Mouse (Mus musculus) gastrocnemius, adult 2 months (tissue): ENCODE results near the gene Pdgfb. TPM values are rescaled to one million over a fixed set of nuclear protein-coding genes. Genes with fewer than 3 reads are reported as not detected.

Source experiments
- DNase-seq: peaks from one replicate; pipeline ENCODE4 v3.0.0; 2022
- H3K27ac ChIP-seq: fragments of 200-600 bp; 2 replicates; pipeline ENCODE4 v1.8.1; 2022; ENCODE audit warnings: mild to moderate bottlenecking
- H3K4me3 ChIP-seq: fragments of 200-600 bp; 2 replicates; pipeline ENCODE4 v1.8.1; 2022; ENCODE audit warnings: mild to moderate bottlenecking, moderate library complexity
- CTCF ChIP-seq: fragments of 200-600 bp; IDR thresholded peaks from 2 replicates; pipeline ENCODE4 v1.8.1; 2022; ENCODE audit warnings: antibody characterized with exemption, mild to moderate bottlenecking, moderate library complexity
- intact Hi-C: fragments of 180-260 bp; cut with DNase I; formaldehyde crosslinking; loops from one replicate; pipeline ENCODE4 v1.15.1; 2025
- total RNA-seq, 2 experiments: library from RNA; stranded (reverse); gene quantifications; 2 replicates each; pipeline ENCODE4 v1.2.3; 2021

Pdgfb gene
- total RNA-seq, 2 experiments from 2014 or later = 14.3 to 17.3 TPM

DNA sequence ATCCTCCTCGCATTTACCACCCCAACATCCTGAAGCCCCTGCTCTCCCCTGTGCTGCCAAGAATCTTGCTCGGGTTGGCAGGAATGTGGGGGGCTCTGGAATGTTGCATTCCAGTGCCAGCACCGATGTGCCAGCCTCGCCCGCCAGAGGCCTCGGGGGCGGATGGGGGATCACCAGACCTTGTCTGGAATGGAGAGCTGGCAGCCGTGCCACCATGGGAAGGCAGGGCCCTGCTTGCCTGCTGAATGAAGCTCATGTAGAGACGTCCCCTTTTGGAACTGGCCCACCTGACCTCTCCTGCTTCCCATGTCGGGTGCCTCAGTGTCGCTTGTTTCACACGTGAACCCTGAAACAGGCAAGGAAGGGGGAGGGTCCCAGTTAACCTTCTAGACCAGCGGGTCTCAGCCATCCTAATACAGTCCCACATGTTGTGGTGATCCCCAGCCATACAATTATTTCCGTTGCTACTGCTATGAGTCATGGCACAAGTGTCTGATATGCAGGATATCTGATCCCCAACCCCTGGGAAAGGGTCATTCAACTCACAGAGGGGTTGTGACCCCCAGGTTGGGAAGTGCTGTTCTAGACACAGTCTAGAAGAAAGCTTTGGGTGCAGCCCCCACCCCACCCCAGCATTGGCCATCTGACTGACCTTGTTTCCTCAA is 12.0 kb upstream of the Pdgfb start:
- Histone ChIP-seq H3K4me3 (no peak overlapping the region), H3K27ac (peak overlapping the region; percentile 98)
- peak; percentile 55 for DNase-seq
- intact Hi-C loops = no loop called here
- no peak for TF ChIP-seq CTCF

DNA sequence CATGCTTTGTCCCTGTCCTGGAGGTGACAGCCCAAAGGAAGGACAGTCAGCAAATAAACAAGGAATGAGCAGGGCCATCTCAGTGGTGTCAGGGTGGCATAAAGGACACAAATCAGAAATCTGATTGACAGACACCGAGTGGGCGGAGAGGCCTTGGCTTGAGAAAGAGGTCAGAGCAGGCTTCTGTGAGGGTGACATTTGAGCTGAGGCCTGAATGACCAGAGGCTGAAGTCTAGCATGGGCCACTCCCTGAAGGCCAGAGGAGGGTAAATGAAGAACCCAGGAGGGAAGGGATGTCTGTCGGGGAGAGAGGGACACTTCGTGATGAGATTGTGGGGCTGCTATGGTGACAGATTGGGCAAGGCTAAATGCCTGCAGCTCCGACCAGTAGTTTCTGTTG is 11.3 kb upstream of the Pdgfb start:
- H3K27ac ChIP-seq = peak overlapping the region; percentile 98

DNA sequence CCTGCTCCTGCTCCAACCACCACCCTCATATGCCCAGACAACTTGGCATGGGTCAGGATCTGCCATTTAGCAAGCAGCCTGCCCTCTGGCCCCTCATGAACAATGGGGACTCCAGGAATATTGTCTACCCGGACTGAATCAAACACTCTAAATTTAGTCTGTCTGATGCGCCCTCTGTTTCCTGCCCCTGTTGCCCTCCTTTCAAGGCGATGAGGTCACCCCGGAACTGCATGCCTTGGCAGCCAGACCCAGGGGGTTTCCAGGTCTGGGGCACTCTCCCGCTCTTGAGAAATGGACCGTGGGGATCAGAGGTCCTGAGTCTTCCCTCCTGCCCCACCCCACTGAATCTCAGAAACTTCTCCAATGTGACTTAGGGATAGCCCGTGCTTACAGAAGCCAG is 10.8 kb upstream of the Pdgfb start:
- Histone ChIP-seq H3K27ac (peak overlapping the region; percentile 98), H3K4me3 (no peak overlapping the region; the same call in 1 of the 2 replicates)
- TF ChIP-seq CTCF = no peak
- intact Hi-C loops = no loop called here
- DNase-seq = peak; percentile 60

More for the DNA sequence above, 11.3 kb upstream of the Pdgfb start:
- peak; percentile 79 for DNase-seq
- intact Hi-C loops = no loop called here
- no peak overlapping the region for H3K4me3 ChIP-seq
- TF ChIP-seq CTCF = no peak

DNA sequence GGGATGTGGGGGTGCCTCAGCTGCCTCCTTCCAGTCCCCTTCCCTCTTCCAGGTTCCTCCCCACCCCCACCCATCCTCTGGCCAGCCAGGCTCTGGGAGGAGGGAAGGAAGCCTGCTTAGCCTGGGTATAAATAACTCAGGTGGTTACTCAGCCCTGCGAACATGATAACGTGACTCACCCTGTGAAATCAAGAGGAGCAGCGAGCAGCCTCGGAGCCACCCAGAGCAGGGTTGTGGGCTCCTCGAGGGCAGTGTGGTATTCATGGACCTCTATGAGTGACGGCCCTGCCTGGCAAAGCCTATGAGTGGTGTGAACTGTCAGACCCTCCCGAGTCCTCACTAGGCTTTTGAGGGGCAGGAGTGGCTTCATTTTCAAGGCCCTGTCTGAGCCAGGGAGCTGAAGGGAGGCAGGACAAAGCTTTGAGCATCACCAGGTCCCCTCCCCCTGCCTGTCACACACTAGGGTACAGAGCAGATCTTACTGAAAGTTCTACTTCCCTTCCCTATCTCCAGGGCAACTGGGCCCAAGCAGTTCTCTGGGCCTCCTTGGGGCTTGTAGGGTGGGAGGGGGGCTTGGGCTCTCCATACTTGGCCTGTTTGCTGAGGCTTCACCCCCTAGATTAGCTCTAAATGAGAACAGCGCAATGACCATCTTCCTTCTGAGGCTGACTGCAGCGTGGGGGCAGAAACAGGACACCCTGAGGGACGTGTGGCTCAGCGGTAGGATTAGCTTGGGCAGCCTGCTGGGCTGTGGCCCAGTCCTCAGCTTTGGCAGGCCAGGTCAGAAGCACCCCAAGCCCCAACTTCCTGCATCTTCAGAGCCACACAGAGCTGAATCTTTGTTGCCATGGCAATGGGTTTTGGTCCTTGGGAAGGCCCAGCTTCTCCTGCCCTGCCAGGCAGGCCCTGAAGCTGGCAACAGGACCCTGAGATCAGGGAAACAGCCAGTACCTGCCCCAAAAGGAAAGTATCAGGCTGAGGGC is 9.8 kb upstream of the Pdgfb start:
- Histone ChIP-seq H3K4me3 (peak overlapping the region; percentile 41), H3K27ac (peak overlapping the region; percentile 98)
- intact Hi-C loops = no loop called here
- DNase-seq = peak; percentile 85
- no peak for TF ChIP-seq CTCF

DNA sequence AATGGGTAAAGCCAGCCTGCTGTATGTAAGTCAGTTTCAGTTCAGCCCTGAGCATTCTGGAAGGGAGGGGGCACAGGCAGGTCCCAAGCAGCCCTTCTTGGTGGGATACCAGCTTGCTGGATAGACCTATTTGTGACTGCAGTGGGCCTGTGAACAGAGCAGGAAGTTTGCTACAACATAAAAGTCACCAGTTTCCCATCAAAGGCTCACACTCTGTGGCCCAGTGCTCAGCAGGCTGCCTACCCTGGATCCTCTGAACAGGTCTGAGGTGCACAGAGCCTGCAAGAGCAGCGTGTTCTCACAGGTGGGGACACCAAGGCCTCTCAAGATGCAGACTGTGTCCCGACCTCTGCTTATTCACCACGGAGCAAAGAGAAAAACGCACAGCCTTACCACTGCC is 5.7 kb upstream of the Pdgfb start:
- H3K4me3 ChIP-seq = no peak overlapping the region
- peak overlapping the region; percentile 76 for H3K27ac ChIP-seq

DNA sequence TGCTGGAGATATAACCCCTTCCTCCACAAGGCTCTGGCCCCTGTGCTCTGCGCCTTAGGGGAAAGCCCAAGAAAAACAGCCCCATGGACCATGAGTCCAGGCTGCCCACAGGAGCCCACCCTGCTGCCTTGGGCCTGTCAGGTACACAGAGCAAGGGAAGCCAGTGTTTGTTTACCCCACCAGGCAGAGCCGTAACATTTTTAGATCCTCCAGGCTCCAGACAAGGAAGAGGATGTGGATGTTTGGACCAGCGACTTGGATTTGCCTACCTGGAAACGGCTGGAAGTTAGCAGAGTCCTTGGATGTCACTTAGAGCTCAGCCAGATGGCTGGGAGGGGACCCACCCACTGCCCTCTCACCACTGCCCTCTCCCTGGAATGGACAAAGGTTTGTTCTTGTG is 4.8 kb upstream of the Pdgfb start:
- no peak for DNase-seq
- intact Hi-C loops = no loop called here
- peak overlapping the region; percentile 76 for H3K27ac ChIP-seq
- TF ChIP-seq CTCF = no peak
- H3K4me3 ChIP-seq = no peak overlapping the region

More for the DNA sequence above, 5.7 kb upstream of the Pdgfb start:
- TF ChIP-seq CTCF = no peak
- intact Hi-C loops = no loop called here
- DNase-seq = no peak

DNA sequence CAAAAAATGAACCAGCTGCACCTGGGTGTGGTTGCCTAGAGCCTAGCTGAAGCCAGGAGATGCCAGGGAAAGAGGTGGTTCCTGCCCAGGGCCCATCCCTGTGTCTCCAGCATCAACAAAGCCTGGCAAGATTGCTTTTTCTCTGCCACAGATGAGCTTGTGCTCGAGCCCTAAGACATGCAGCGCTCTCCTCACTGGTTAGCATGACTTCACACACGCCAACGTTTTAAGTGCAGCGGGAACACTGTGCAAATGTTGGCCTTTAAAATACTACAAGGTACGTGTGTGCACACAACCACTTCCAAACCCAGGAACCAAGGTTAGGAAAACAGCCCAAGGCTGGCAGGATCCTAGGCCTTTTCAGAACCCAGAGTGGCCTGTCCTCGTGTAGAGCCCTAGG is 4.4 kb upstream of the Pdgfb start:
- Histone ChIP-seq H3K27ac (peak overlapping the region; percentile 76), H3K4me3 (no peak overlapping the region)
- TF ChIP-seq CTCF = no peak
- DNase-seq = no peak
- intact Hi-C loops = no loop called here

DNA sequence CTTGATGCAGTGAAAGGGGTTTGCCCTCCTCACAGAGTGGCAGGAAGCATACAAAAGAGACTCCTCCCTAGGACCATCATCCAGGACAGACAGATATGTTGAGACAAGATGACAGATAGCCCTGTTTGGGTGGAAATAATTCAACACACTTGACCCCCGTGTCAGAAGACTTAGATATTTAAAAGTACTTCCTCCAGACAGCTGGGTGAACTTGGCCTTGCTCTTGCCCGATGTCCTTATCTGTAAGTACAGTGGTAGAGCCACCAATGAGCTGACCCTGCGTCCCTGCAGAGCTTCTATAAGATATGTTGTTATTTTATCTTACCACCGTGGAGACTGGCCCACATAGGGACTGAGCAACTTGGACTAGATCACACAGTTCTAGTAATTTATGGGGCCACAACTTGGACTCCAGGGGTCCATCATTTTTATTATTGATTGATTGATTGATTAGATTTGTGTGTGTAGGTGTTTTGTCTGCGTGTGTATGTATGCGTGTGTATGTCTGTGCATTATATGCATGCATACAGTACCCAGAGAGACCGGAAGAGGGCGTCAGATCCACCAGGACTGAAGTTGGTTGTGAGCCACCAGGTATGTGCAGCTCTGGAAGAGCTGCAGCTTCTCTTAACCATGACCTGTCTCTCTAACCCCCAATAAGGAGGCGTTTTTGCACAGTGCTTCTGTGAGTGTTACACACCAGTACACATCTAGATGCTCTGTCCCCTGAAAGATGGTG is 2.0 kb upstream of the Pdgfb start:
- Histone ChIP-seq H3K27ac (no peak overlapping the region), H3K4me3 (no peak overlapping the region)
- TF ChIP-seq CTCF = no peak
- intact Hi-C loops = no loop called here
- DNase-seq = no peak

DNA sequence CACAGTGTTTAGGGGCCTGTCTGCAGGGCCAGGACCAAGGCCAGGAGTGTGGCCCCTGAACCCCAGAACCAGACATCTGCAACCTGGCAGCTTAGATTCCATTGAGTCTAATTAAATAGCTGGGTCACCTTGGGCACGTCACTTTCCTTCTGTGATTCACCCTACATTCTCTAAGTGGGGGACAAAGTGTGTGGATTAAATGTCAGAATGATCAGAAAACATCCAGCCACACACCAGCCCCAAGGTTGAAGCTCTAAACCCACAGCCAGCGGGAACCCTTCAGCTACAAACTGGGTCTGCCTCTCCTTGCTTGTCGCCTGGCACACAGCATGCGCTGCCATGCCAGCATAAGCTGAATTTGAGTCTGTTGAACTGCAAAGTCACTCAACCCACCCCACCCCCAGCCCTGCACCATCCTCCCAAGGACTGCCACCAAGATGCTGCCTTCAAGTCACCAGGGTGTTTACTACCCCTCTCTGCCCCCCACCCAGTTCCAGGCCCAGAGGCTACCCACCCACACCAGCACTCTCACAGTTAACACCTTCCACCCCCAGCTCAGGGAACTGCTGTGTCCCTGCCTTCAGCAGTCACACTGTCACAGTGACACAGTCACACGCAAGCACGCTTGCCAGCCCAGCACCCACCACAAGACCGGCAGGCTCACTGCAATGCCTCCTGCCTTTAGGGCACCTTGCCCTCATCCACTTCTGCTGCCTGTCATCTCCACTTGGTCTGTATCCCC is 605 bp upstream of the Pdgfb start:
- intact Hi-C loops = no loop called here
- no peak for DNase-seq
- H3K4me3 ChIP-seq = peak overlapping the region; percentile 81
- no peak for TF ChIP-seq CTCF
- H3K27ac ChIP-seq = peak overlapping the region; percentile 94

DNA sequence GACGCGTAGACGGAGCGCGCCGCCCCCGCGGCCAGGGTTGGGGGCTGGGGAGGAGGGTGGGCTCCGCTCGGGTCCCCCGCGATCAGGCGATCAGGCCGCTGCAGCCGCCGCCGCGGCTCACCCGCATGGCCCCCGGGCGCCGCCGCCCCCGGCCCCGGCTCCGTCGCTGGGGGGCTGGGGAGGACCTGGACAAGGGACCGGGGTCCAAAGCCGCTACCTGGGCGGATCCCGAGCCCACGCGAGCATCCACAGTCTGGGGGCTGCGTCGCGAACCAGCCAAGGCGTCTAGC is 801 bp downstream of the Pdgfb start:
- H3K27ac ChIP-seq = peak overlapping the region; percentile 94
- DNase-seq = peak; percentile 42
- no peak for TF ChIP-seq CTCF
- peak overlapping the region; percentile 81 for H3K4me3 ChIP-seq
- intact Hi-C loops = loop anchor here (5.0 kb wide), 1 partner anchor 38 kb away; no protein-coding TSS in a partner anchor

DNA sequence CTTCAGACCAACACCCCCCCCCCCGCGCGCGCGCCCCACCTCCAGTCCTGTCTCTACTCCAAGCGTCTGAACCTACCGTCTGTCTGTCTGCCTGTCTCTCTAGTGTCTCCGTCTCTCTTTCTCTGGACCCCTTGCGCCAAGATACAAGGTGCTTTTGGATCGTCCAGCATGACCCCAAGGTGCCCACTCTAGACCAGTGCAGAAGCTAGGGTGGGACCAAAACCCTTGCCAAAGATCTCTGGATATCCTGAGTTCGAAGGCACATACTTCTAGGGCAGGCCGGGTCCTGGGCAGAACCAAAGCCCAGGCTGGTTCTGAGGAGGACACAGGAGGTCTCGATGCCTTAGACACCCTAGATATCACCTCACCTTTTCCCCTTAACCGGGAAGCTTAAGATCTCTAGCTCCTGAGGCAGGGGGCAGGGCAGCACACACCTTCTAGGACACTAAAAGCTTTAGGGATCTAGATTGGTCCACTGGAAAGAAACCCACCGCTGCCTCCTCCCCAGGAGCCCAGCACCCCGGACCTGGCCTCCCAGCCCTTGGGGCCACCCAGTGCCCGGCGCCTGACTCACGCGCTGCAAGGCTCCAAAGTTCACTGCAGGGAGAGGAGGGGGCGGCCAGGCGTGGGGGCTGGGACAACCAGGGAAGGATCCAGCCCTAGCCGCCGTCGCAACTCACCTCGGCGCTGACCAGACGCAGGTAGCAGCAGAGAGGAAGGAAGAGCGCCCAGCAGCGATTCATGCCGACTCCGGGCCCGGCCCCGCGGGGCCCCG is 1.3 kb downstream of the Pdgfb start:
- TF ChIP-seq CTCF = no peak
- intact Hi-C loops = loop anchor here (2.0 to 5.0 kb wide), 2 partner anchors 39 to 63 kb away; no protein-coding TSS in a partner anchor
- Histone ChIP-seq H3K4me3 (peak overlapping the region; percentile 81), H3K27ac (peak overlapping the region; percentile 94)
- peak; percentile 66 for DNase-seq
